Mouse (Mus musculus) stomach, postnatal 0 days (tissue): ENCODE measurements around the gene Gm16223.

Experiments
- CTCF ChIP-seq: IDR thresholded peaks from 2 replicates; pipeline ENCODE4 v1.5.1; 2016; ENCODE audit warnings: antibody characterized with exemption, low read depth, mild to moderate bottlenecking, moderate library complexity
- EP300 ChIP-seq: optimal IDR thresholded peaks from 2 replicates; pipeline ENCODE3; 2016; ENCODE audit warnings: antibody characterized with exemption

- no peak for TF ChIP-seq EP300
- no peak for TF ChIP-seq CTCF
These were observed 107.7 kb downstream of the Gm16223 start for GRCm38 (mm10) chr5:42175424-42175823.
